Mouse (Mus musculus) C2C12 (cell line): ENCODE results near the gene Galns.

Experiments used
- CTCF ChIP-seq: IDR thresholded peaks from one replicate; pipeline ENCODE4 v1.5.1; 2011; ENCODE audit not compliant: control insufficient read depth, insufficient read depth, insufficient read length
- MAX ChIP-seq: IDR thresholded peaks from one replicate; pipeline ENCODE4 v1.6.1; 2011; ENCODE audit warnings: mild to moderate bottlenecking, control low read depth

GRCm38 (mm10) chr8:122593783-122594507, 17.3 kb downstream of the Galns start:
- TF ChIP-seq CTCF, result no peak
- no peak for TF ChIP-seq MAX
